Mouse (Mus musculus) midbrain, embryonic 13.5 days (tissue): Measurements from ENCODE around the gene Egfl8. TPM values are rescaled to one million over a fixed set of nuclear protein-coding genes. Genes with fewer than 3 reads are reported as not detected.

ENCODE experiments used
- ATAC-seq: fragments of 200-750 bp; cut with Nextera tagmentation; 2 replicates; pipeline ENCODE4 v1.8.0; 2017; ENCODE audit warnings: mild to moderate bottlenecking, moderate TSS enrichment, moderate library complexity
- H3K27ac ChIP-seq: fragments of 300-500 bp; sonication (generic); 2 replicates; pipeline ENCODE4 v1.5.1; 2015; ENCODE audit warnings: inconsistent platforms, mild to moderate bottlenecking, moderate library complexity
- H3K27me3 ChIP-seq: fragments of 300-500 bp; sonication (generic); 2 replicates; pipeline ENCODE4 v1.6.1; 2015; ENCODE audit warnings: mild to moderate bottlenecking, inconsistent platforms
- H3K36me3 ChIP-seq: fragments of 300-500 bp; sonication (generic); 2 replicates; pipeline ENCODE4 v1.6.1; 2015; ENCODE audit warnings: mild to moderate bottlenecking, inconsistent platforms
- H3K4me1 ChIP-seq: fragments of 300-500 bp; sonication (generic); replicated peaks from 2 replicates; pipeline ENCODE4 v1.6.1; 2015; ENCODE audit warnings: inconsistent platforms
- H3K4me2 ChIP-seq: fragments of 300-500 bp; sonication (generic); replicated peaks from 2 replicates; pipeline ENCODE4 v1.6.1; 2015; ENCODE audit warnings: moderate library complexity, mild to moderate bottlenecking, inconsistent platforms
- H3K4me3 ChIP-seq: fragments of 300-500 bp; sonication (generic); replicated peaks from 2 replicates; pipeline ENCODE4 v1.5.1; 2015; ENCODE audit warnings: mild to moderate bottlenecking, inconsistent platforms
- H3K9ac ChIP-seq: fragments of 300-500 bp; sonication (generic); replicated peaks from 2 replicates; pipeline ENCODE4 v1.6.1; 2015; ENCODE audit warnings: mild to moderate bottlenecking, inconsistent platforms
- H3K9me3 ChIP-seq: fragments of 300-500 bp; sonication (generic); 2 replicates; pipeline ENCODE4 v1.6.1; 2016; ENCODE audit warnings: mild to moderate bottlenecking, inconsistent platforms
- WGBS: fragments of 180-500 bp; shearing (Covaris S2); methylation state at CpG from one replicate; pipeline ENCODE4 v1.1.7; 2015; 5-methylcytosine and 5-hydroxymethylcytosine counted together
- polyA plus RNA-seq: library from polyadenylated mRNA; unstranded; fragments of >200 nt; fragmentation: Nextera tagmentation; extraction: Ambion mirVana; gene quantifications from 2 replicates; pipeline ENCODE4 v1.2.1, GENCODE M21; 2015

The Egfl8 gene
- polyA plus RNA-seq, 1 experiment from 2014 or later: 6.8 TPM

DNA sequence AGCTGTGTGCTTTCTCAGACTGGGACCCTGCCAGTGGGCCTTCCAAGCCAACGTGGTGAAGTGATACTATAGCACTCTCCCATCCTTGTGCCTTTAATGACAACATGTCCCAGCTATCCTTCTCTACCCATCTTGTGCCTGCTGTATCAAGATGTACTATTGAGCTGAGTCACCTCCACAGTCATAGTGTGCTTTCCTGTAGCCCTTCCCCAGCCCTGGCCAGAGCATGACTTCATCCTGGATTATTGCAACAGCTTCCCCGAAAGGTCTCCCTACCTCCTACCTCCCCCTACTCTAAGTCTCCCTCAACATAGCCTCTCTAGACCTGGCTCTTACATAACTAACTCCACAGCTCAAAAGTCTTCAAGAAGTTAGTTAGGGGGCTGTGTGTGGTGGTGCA, 19.9 kb upstream of the Egfl8 start:
- Histone ChIP-seq H3K27me3 (peaks cover 24% of the 10 kb centered on the region), H3K27ac (no peak overlapping the region), H3K4me3 (no peak overlapping the region), H3K4me1 (peaks cover 27% of the 10 kb centered on the region), H3K36me3 (no peaks in the 10 kb centered on the region), H3K9me3 (no peaks in the 10 kb centered on the region), H3K9ac (no peak overlapping the region), H3K4me2 (no peak overlapping the region)
- 66% methylated on average over 2 of the region's 2 CpGs for WGBS
- ATAC-seq: no peak

DNA sequence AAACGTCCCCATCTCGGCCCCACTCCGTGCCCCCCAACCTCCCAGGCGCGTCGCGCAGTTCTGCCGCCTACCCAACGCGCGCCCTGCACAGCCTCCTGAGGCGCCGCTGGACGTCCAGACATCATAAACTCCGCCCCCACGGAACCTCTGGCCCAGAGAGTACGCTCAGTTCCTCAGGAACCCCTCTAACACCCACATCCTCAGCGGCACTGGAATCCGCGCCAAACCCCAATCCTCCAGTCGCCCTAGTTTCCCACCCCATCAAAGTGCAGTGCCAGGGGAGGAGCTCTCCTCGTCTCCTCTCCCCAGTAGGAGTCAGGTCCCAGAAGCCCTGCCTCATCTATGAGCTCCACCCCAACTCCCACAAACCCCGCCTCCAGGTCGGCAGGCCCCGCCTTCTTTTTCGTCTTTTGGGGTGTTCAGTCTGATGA, 16.5 kb upstream of the Egfl8 start:
- ATAC-seq: no peak
- WGBS: 2% methylated on average over 26 of the region's 26 CpGs
- Histone ChIP-seq H3K4me2 (peak overlapping the region; percentile 91), H3K4me1 (peaks cover 50% of the 10 kb centered on the region), H3K27me3 (peaks cover 34% of the 10 kb centered on the region), H3K9me3 (no peaks in the 10 kb centered on the region), H3K36me3 (no peaks in the 10 kb centered on the region), H3K27ac (no peak overlapping the region), H3K9ac (peak overlapping the region; percentile 83), H3K4me3 (peak overlapping the region; percentile 80)

DNA sequence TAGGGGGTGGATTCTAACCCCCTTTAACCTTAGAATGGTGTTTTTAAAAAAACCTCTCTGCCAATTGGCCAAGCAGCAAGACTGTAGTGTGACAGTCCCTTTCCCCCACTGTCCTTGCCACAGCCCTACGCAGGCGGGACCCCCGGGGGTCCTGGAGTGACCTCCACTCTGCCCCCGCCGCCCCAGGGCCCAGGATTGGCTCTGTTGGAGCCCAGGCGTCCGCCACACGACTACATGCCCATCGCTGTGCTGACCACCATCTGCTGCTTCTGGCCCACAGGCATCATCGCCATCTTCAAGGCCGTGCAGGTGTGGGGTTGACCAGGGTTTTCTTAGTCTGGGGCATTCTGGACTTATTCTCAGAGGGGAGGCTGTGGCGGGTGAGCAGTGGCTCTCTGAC, 15.9 kb upstream of the Egfl8 start:
- no peak for ATAC-seq
- H3K36me3 ChIP-seq: no peaks in the 10 kb centered on the region
- H3K9ac ChIP-seq: peak overlapping the region; percentile 83
- H3K9me3 ChIP-seq: no peaks in the 10 kb centered on the region
- 6% methylated on average over 12 of the region's 12 CpGs for WGBS
- H3K4me1 ChIP-seq: peaks cover 52% of the 10 kb centered on the region
- H3K4me3 ChIP-seq: peak overlapping the region; percentile 80
- H3K27me3 ChIP-seq: peaks cover 34% of the 10 kb centered on the region
- H3K4me2 ChIP-seq: peak overlapping the region; percentile 91
- no peak overlapping the region for H3K27ac ChIP-seq

DNA sequence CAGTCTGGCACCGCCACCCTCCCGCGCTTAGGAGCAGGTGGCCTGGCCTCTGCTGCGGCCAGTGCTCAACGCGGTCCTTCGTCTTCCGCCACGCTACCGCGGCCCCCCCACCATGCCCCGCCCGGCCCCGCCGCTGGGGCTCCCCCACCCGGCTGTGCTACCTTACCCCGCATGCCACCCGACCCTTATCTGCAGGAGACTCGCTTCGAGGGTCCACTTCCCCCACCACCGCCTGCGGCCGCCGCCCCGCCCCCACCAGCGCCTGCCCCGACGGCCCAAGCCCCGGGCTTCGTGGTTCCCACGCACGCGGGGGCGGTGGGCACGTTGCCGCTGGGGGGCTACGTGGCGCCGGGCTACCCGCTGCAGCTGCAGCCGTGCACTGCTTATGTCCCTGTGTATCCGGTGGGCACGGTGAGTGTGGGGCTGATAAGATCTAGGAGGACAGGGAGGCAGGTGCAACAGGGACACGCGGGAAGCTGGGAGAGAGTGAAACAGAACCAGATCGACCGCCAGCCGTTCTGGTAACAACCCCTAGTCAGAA, 15.1 kb upstream of the Egfl8 start:
- Histone ChIP-seq H3K27me3 (peaks cover 34% of the 10 kb centered on the region), H3K36me3 (no peaks in the 10 kb centered on the region), H3K9me3 (no peaks in the 10 kb centered on the region), H3K27ac (no peak overlapping the region), H3K4me2 (peak overlapping the region; percentile 91), H3K4me1 (peaks cover 60% of the 10 kb centered on the region), H3K9ac (peak overlapping the region; percentile 83), H3K4me3 (peak overlapping the region; percentile 80)
- 2% methylated on average over 45 of the region's 48 CpGs for WGBS
- no peak for ATAC-seq

DNA sequence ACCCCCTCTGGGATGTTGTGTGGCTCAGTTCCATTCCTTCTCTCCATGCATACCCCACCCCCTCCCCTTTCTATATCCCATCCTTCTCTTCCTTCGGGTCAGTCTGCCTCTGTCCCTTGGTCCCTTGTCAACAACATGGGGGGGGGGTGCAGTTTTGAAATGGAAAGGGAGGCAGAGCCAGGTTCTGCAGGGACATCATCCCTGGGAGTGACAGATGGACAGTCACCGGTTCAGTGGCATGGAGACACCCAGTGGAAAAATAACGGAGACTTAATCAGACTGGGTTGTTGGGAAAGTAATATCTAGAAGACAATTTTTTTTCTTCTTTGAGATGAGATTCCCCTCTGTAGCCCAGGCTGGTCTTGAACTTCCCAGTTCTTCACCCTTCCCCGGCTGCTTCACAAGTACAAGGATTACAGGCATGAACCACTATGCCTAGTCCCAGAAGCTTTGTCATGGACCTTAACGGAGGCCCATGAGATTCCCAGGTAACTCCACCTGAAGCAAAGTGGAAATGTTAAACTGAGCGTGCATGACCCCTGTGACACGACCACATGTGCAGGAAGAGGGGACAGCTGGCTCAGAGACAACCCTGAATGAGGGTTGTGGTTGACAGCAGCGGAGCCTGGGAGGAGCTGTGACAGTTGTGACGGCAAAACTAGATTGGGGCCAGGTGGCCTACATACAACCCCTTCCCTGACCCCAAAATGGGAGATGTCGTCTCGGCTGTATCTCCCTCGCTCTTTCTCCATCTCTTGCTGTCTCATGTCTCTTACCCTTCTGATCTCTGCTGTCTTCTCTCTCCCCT, 14.2 kb upstream of the Egfl8 start:
- ATAC-seq: no peak
- H3K27ac ChIP-seq: peak overlapping the region; percentile 94
- WGBS: 13% methylated on average over 12 of the region's 12 CpGs

DNA sequence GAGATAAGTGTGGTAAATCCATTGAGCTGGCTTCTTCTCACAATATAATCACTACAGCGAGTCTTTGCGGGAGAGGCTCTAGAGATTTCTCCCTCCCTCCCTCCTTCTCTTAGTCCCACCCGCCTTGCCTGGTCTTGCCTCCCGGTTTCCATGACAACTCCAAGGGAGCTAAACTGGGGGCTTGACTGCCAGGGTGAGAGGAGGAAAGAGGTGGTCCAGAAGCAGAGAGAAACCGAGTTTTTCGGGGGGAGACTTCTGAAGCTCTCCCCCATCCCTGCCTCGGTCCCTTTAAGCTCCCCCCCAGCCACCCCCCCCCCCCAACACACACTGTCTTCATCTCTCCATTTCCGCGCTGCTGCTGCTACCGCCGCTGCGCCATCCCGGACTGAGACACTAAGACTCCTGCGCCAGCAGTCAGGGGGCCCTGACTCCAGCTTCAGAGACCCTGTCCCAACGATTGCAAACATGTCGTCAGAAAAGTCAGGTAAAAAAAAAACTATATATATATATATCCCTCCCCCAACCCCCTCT, 13.5 kb upstream of the Egfl8 start, which contains the start of gene Prrt1:
TSS of gene Prrt1 (plus strand) at position 313 of the 531 bp plus-strand sequence.
- H3K4me3 ChIP-seq: peak within 1 kb of the TSS; percentile 80
- WGBS: under 1% methylated on average over 16 of the region's 16 CpGs

More for the DNA sequence above, 14.2 kb upstream of the Egfl8 start:
- Histone ChIP-seq H3K36me3 (0 out of 2 replicates have a peak, but pooled peaks cover 3% of the 10 kb centered on the region), H3K4me3 (peak overlapping the region; percentile 80), H3K4me1 (peaks cover 65% of the 10 kb centered on the region), H3K4me2 (peak overlapping the region; percentile 91), H3K27me3 (peaks cover 34% of the 10 kb centered on the region), H3K9me3 (no peaks in the 10 kb centered on the region), H3K9ac (peak overlapping the region; percentile 83)

DNA sequence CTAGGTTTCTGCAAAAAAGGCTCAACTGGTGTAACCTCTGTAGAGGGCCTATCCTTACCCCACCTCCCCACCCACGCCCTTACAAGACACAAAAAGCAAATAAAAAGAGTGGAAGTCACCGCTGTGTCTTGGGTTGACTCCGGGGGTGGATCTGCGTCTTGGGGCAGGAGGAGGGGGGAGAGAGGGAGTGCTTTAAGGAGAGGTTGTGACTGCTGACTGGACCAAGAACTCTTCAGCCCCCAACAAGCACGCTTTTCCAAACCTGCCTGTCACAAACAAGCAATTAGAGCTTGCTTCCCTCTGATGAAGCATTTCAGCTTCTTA, 12.8 kb upstream of the Egfl8 start:
- Histone ChIP-seq H3K4me1 (peaks cover 65% of the 10 kb centered on the region), H3K27ac (peak overlapping the region; percentile 94), H3K4me2 (peak overlapping the region; percentile 91), H3K9ac (peak overlapping the region; percentile 83), H3K9me3 (no peaks in the 10 kb centered on the region), H3K27me3 (peaks cover 34% of the 10 kb centered on the region), H3K36me3 (peaks cover 3% of the 10 kb centered on the region; the same call in 1 of the 2 replicates), H3K4me3 (peak overlapping the region; percentile 80)
- ATAC-seq: no peak
- WGBS: 11% methylated on average over 5 of the region's 5 CpGs

More for the DNA sequence above, 13.5 kb upstream of the Egfl8 start, which contains the start of gene Prrt1:
- Histone ChIP-seq H3K9me3 (no peaks in the 10 kb centered on the region), H3K36me3 (0 out of 2 replicates have a peak, but pooled peaks cover 3% of the 10 kb centered on the region), H3K27me3 (peaks cover 34% of the 10 kb centered on the region), H3K27ac (peak within 1 kb of the TSS; percentile 94), H3K4me1 (peaks cover 65% of the 10 kb centered on the region), H3K9ac (peak within 1 kb of the TSS; percentile 83), H3K4me2 (peak within 1 kb of the TSS; percentile 91)
- ATAC-seq: peak; percentile 34; the same call in 1 of the 2 replicates

DNA sequence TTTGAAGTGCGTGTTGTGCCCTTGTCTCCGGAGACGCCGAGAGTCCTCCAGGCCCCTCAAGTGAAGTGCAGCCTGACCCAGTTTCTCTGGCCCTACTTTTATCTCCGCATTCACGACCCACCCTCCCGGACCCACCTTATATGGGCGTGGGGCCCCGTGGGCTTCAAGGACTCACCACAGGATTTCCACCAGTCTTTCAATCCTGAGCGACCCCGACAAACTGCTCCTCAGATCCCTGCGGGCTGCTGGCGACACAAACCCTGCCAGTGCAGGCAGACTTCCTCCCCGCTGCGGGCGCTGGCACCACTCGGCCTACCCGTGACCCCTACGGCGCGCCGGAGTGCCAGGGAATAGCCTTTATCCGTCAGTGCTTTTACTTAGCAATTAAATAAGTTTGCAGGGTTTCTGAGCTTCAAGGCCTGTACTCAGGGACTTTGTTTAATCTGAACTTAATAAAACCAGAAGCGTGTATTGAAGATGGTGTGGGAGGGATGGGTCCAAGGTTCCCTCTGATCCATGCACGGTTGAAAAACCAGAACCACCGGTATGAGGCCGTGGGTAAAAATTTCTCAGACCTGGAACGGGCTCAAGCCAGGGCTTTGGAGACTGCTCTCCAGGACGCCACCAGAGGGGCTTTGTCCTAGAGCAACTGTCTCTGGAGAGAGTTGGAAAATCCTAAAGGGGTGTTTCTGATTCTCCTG, 12.3 kb upstream of the Egfl8 start, which contains the start of gene Ppt2:
TSS of gene Ppt2 (minus strand) at position 568 of the 701 bp plus-strand sequence.
- Histone ChIP-seq H3K36me3 (peaks cover 3% of the 10 kb centered on the region; the same call in 1 of the 2 replicates), H3K4me1 (peaks cover 65% of the 10 kb centered on the region), H3K27me3 (peaks cover 31% of the 10 kb centered on the region), H3K4me2 (peak within 1 kb of the TSS; percentile 91), H3K9ac (peak within 1 kb of the TSS; percentile 83), H3K27ac (peak within 1 kb of the TSS; percentile 94), H3K4me3 (peak within 1 kb of the TSS; percentile 80), H3K9me3 (no peaks in the 10 kb centered on the region)
- WGBS: 3% methylated on average over 29 of the region's 29 CpGs
- no peak; the same call in 1 of the 2 replicates for ATAC-seq

DNA sequence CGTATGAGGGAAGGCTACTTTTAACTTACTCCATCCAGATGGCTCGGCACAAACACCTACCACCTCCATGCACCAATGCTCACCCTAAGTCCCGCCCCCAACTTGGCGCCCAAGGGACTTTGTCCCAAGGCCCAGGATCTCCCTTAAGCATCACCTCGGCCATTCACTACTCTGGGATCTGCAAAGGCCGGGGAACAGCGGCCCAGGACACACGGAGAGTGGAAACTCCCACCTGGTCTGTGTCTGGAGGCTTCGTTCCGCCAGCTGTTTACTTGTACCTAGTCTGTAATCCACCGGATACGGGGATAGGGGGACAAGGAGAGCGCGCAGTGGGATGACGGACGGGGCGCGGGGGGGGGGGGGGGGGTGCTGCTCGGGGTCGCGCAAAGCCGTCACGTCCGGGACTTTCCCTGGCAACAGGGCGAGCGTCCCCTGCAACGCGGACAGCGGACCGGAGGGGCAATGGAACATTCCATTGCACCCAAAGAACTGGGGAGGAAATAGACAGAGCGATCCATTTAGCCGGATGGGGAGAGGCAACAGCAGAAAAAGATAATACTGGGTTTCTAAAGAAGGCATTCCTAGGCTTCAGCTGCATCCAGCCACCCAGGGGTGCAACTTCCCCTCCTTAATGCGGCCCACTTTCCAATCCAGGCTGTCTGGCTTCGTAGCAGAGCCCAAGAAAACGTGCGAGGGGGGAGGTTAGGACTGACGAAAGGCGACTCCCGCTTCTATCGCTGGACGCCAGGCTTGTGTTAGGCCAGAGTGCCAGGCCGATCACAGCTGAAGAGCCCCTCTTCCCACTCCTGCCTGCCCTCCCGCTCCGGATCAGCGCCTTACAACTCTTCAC, 11.5 kb upstream of the Egfl8 start:
- peaks cover 25% of the 10 kb centered on the region for H3K27me3 ChIP-seq
- under 1% methylated on average over 44 of the region's 45 CpGs for WGBS
- peaks cover 9% of the 10 kb centered on the region for H3K36me3 ChIP-seq
- H3K4me2 ChIP-seq: peak overlapping the region; percentile 91
- H3K4me3 ChIP-seq: peak overlapping the region; percentile 80
- no peaks in the 10 kb centered on the region for H3K9me3 ChIP-seq
- H3K9ac ChIP-seq: peak overlapping the region; percentile 83
- peak; percentile 76 for ATAC-seq
- H3K27ac ChIP-seq: peak overlapping the region; percentile 94
- peaks cover 63% of the 10 kb centered on the region for H3K4me1 ChIP-seq

DNA sequence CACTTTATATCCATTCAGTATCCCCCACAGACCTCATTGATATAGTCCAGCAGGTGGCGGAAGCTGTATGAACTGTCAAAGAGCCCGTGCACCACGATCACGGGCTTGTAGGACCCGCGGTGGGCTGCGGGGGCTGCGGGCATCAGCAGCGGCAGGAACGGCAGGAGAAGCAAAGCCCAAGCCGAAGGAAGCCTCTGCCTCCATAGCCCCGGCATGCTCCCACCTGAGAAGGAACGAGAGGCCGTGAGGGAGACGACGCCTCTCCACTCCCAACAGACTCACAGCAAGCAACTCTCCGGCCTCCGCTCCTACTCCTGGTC, 11.0 kb upstream of the Egfl8 start:
- Histone ChIP-seq H3K4me2 (peak overlapping the region; percentile 91), H3K4me3 (peak overlapping the region; percentile 80), H3K27me3 (peaks cover 20% of the 10 kb centered on the region), H3K9me3 (no peaks in the 10 kb centered on the region), H3K27ac (peak overlapping the region; percentile 94), H3K4me1 (peaks cover 57% of the 10 kb centered on the region), H3K9ac (peak overlapping the region; percentile 83), H3K36me3 (peaks cover 14% of the 10 kb centered on the region)
- ATAC-seq: peak; percentile 38
- WGBS: under 1% methylated on average over 18 of the region's 18 CpGs
